Mouse (Mus musculus) brain, embryonic 14.5 days (tissue): Measurements from ENCODE around the gene Tmem178b.

Source experiments
- CTCF ChIP-seq: fragments of 200-500 bp; IDR thresholded peaks from 2 replicates; pipeline ENCODE4 v1.5.1; 2012; ENCODE audit warnings: inconsistent platforms, mild to moderate bottlenecking, moderate library complexity, borderline replicate concordance; ENCODE audit not compliant: insufficient read depth, insufficient read length; ENCODE audit errors: extremely low read depth
- POLR2A ChIP-seq: fragments of 200-500 bp; IDR thresholded peaks from 2 replicates; pipeline ENCODE4 v1.6.1; 2012; ENCODE audit warnings: mild to moderate bottlenecking, inconsistent platforms, borderline replicate concordance; ENCODE audit not compliant: poor library complexity, insufficient read depth, insufficient read length, severe bottlenecking; ENCODE audit errors: extremely low read depth

GRCm38 (mm10) chr6:40098498-40098897, 225.4 kb downstream of the Tmem178b start:
- TF ChIP-seq CTCF (no peak), POLR2A (no peak)
